Mouse (Mus musculus): ENCODE results near the gene Zfp780b.

DNA sequence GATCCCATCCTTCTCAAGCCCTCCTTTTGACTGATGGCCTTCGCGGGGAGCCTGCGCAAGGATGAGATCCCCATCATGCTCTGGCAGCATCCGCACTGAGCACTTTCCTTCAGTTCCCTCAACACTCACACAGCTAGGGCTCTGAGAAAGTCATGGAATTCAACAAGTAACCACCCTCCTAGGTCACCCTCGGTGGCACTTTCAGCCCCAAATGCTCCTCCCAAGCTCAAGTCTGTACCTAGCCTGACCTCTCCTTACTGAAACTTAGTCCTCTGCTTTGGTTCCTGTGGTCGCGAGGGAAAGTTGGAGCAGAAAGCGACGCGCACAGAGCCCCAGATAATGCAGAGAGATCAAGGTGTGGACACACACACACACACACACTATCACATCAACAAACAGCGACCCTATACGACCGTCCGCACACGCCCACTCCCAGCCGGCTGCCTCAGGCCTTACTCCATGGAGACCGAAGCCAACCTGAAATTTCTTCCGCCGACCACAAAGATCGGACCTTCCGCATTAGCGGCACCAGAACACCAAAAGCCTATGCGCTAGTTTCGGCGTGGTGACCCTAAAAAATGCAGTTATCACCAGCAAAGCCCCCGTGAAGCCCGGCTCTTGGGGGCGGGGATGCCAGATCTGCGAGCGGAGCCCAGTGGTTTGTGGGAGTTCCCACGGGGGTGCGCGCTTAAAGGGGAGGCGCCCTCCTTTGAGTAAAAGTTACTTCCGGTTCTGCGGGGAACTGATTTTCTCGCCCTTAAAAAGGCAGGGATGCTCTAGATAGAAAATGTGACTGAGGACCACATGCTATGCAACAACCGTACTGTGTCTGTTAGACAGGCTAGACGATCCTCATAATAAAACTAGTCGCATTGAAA, 49.9 kb downstream of the Zfp780b start, which contains the start of gene Zfp974:
- TF ChIP-seq CTCF (IDR thresholded peaks at IDR 0.05; ENCODE audit: extremely low read depth, insufficient read depth, insufficient read length, insufficient replicate concordance): no peak
- TF ChIP-seq POLR2A (IDR thresholded peaks at IDR 0.05; ENCODE audit: low read depth, low read length): no peak

Data from spleen, adult 2 months (tissue).